Mouse (Mus musculus): Measurements from ENCODE around the gene Manf. TPM values are rescaled to one million over a fixed set of nuclear protein-coding genes. Genes with fewer than 3 reads are reported as not detected.

The Manf gene
- polyA plus RNA-seq, 1 experiment, result 82.2 TPM

- peaks cover 2% of the 10 kb centered on the region for H3K4me1 ChIP-seq (ENCODE audit: control insufficient read depth, insufficient read depth, low read length)
- H3K27me3 ChIP-seq (ENCODE audit: control insufficient read depth, insufficient read depth, low read length), result no peaks in the 10 kb centered on the region
- peak overlapping the region; percentile 91 for H3K27ac ChIP-seq (ENCODE audit: control insufficient read depth, insufficient read depth, low read depth, low read length)
- no peak for TF ChIP-seq POLR2A (IDR thresholded peaks at IDR 0.05; ENCODE audit: control insufficient read depth, low read depth, low read length)
- TF ChIP-seq CTCF (IDR thresholded peaks at IDR 0.05; ENCODE audit: control insufficient read depth, insufficient read depth, insufficient replicate concordance, low read depth, low read length), result no peak
- peaks cover 3% of the 10 kb centered on the region for H3K36me3 ChIP-seq (ENCODE audit: control insufficient read depth, insufficient read depth, low read length)
- peak overlapping the region; percentile 94 for H3K4me3 ChIP-seq (ENCODE audit: control insufficient read depth, low read depth, low read length)
Measured at GRCm38 (mm10) chr9:106891341-106891741, 438 bp downstream of the Manf start.

GRCm38 (mm10) chr9:106890496-106891240, 1.1 kb downstream of the Manf start:
- TF ChIP-seq POLR2A (IDR thresholded peaks at IDR 0.05; ENCODE audit: control insufficient read depth, low read depth, low read length) (no peak), CTCF (IDR thresholded peaks at IDR 0.05; ENCODE audit: control insufficient read depth, insufficient read depth, insufficient replicate concordance, low read depth, low read length) (no peak)
- Histone ChIP-seq H3K27me3 (ENCODE audit: control insufficient read depth, insufficient read depth, low read length) (no peaks in the 10 kb centered on the region), H3K4me1 (ENCODE audit: control insufficient read depth, insufficient read depth, low read length) (peaks cover 4% of the 10 kb centered on the region), H3K36me3 (ENCODE audit: control insufficient read depth, insufficient read depth, low read length) (peaks cover 3% of the 10 kb centered on the region), H3K4me3 (ENCODE audit: control insufficient read depth, low read depth, low read length) (peak overlapping the region; percentile 94), H3K27ac (ENCODE audit: control insufficient read depth, insufficient read depth, low read depth, low read length) (peak overlapping the region; percentile 91)

GRCm38 (mm10) chr9:106889321-106889720, 2.5 kb downstream of the Manf start:
- TF ChIP-seq CTCF (IDR thresholded peaks at IDR 0.05; ENCODE audit: control insufficient read depth, insufficient read depth, insufficient replicate concordance, low read depth, low read length) (no peak), POLR2A (IDR thresholded peaks at IDR 0.05; ENCODE audit: control insufficient read depth, low read depth, low read length) (no peak)
- peaks cover 14% of the 10 kb centered on the region for H3K4me1 ChIP-seq (ENCODE audit: control insufficient read depth, insufficient read depth, low read length)
- H3K36me3 ChIP-seq (ENCODE audit: control insufficient read depth, insufficient read depth, low read length), result peaks cover 2% of the 10 kb centered on the region; the same call in 1 of the 2 replicates
- H3K27ac ChIP-seq (ENCODE audit: control insufficient read depth, insufficient read depth, low read depth, low read length), result peak overlapping the region; percentile 5; the same call in 1 of the 2 replicates
- H3K27me3 ChIP-seq (ENCODE audit: control insufficient read depth, insufficient read depth, low read length), result no peaks in the 10 kb centered on the region
- H3K4me3 ChIP-seq (ENCODE audit: control insufficient read depth, low read depth, low read length), result peak overlapping the region; percentile 94

DNA sequence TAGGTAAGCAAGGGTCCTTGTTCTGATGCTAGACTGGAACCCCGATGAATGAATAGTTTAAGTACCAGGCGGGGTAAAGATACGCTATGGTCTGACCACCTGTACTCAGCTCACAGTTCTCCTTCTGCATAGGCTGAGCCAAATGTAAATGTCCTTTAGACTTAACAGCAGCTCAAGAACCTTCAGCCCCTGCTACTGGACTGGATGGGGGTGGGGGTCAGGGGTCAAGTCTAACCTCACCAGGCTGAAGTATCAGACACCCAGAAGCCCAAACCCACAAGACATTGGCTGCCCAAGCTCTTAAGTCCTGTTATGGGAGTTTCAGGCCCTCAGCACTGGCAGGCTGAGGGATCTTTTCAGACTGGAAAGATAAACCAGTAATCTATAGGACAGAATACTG, 3.4 kb downstream of the Manf start:
- Histone ChIP-seq H3K4me3 (ENCODE audit: control insufficient read depth, low read depth, low read length) (peak overlapping the region; percentile 95), H3K27me3 (ENCODE audit: control insufficient read depth, insufficient read depth, low read length) (no peaks in the 10 kb centered on the region), H3K4me1 (ENCODE audit: control insufficient read depth, insufficient read depth, low read length) (peaks cover 17% of the 10 kb centered on the region), H3K36me3 (ENCODE audit: control insufficient read depth, insufficient read depth, low read length) (peaks cover 2% of the 10 kb centered on the region; the same call in 1 of the 2 replicates), H3K27ac (ENCODE audit: control insufficient read depth, insufficient read depth, low read depth, low read length) (no peak overlapping the region)
- TF ChIP-seq POLR2A (IDR thresholded peaks at IDR 0.05; ENCODE audit: control insufficient read depth, low read depth, low read length), result no peak
- no peak for TF ChIP-seq CTCF (IDR thresholded peaks at IDR 0.05; ENCODE audit: control insufficient read depth, insufficient read depth, insufficient replicate concordance, low read depth, low read length)

DNA sequence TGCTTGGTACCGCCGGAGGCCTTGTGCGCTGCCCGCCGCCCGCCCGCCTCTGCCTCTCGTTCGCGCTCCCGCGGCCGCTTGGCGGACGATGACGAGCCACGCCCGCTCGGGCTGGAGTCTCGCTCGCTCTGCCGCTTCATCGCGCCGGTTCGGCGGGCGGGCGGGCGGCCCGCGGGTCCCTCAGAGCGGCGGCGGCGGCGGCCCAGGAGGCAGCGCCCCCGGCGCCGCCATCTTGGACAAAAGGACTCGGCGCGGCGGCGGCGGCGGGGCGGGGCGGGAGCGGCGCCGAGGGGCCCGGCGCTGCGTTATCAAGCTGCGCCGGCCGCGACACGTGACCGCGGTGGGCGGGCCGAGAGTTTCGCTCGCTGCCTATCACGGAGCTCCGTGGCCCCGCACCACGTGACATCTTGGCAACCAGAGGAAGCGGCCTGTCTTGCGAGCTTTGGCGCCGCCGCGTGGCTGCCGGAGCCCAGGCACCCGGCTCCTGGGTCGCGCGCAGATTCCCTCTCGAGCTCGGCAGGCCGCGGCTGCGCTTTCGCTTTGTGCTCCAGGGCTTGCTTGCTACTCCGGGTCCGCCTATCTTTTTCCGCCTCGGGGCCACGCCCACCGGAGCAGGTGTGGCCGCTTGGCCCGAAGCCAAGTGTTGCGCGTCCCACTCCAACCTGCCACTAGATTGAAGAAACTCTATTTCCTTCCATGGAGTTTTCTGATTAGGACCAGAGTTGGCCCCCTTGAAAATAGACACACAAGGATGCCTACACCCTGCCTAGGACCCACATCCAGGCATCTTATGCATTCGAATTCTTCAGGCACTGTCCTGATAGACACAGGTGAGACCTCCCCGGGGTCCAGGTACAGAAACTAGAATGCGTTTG, 4.7 kb downstream of the Manf start, which contains the start of gene Rbm15b:
Rbm15b (minus strand) TSS at position 601 of the 875 bp plus-strand sequence.
- TF ChIP-seq POLR2A (IDR thresholded peaks at IDR 0.05; ENCODE audit: control insufficient read depth, low read depth, low read length) (peak; percentile 57; the same call in 1 of the 2 replicates), CTCF (IDR thresholded peaks at IDR 0.05; ENCODE audit: control insufficient read depth, insufficient read depth, insufficient replicate concordance, low read depth, low read length) (peak; percentile 59; the same call in 1 of the 2 replicates)
- peak within 1 kb of the TSS; percentile 95 for H3K4me3 ChIP-seq (ENCODE audit: control insufficient read depth, low read depth, low read length)
- H3K27ac ChIP-seq (ENCODE audit: control insufficient read depth, insufficient read depth, low read depth, low read length), result peak within 1 kb of the TSS; percentile 77
- H3K27me3 ChIP-seq (ENCODE audit: control insufficient read depth, insufficient read depth, low read length), result no peaks in the 10 kb centered on the region
- H3K4me1 ChIP-seq (ENCODE audit: control insufficient read depth, insufficient read depth, low read length), result peaks cover 16% of the 10 kb centered on the region
- peaks cover 2% of the 10 kb centered on the region; the same call in 1 of the 2 replicates for H3K36me3 ChIP-seq (ENCODE audit: control insufficient read depth, insufficient read depth, low read length)

DNA sequence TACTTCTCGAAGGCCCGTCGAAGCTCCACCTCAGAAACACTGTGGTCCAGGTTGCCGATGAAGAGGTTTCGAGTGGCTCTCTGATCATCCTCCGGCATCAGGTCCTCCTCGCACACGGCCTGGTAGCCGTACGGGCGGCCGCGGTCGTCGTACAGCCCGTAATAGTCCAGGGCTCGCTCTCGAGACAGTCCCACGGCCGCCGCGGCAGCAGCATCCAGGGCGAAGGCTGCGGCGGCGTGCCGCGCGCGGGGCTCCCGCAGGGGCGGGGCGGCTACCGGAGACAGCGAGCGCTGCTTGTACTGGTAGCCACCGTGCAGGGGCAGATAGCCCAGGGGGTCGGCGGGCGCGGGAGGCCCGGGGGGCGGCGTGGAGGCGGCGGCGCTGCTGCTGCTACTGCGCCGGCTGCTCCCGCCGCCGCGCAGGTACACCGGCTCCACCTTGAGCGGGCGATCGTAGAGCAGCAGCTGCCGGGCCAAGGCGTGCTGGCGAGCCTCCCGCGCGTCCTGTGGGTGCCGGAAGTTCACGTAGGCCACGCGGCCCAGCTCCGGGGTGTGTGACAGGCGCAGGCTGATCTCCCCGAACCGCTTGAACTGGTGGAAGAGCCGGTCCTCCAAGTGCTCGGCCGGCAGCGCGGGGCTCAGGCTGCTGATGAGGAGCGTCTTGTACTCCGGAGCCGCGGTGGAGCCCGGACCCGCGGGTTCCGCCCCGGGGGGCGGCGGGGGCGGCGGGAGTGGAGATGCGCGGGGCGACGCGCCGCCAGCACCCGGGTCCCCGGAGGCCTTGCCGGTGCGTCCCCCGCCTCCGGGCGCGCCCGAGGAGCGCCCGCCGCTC, 5.7 kb downstream of the Manf start:
- Histone ChIP-seq H3K27me3 (ENCODE audit: control insufficient read depth, insufficient read depth, low read length) (no peaks in the 10 kb centered on the region), H3K4me1 (ENCODE audit: control insufficient read depth, insufficient read depth, low read length) (peaks cover 16% of the 10 kb centered on the region), H3K36me3 (ENCODE audit: control insufficient read depth, insufficient read depth, low read length) (peaks cover 2% of the 10 kb centered on the region; the same call in 1 of the 2 replicates), H3K27ac (ENCODE audit: control insufficient read depth, insufficient read depth, low read depth, low read length) (peak overlapping the region; percentile 77), H3K4me3 (ENCODE audit: control insufficient read depth, low read depth, low read length) (peak overlapping the region; percentile 95)
- TF ChIP-seq CTCF (IDR thresholded peaks at IDR 0.05; ENCODE audit: control insufficient read depth, insufficient read depth, insufficient replicate concordance, low read depth, low read length) (no peak), POLR2A (IDR thresholded peaks at IDR 0.05; ENCODE audit: control insufficient read depth, low read depth, low read length) (no peak; the same call in 1 of the 2 replicates)
